Mouse (Mus musculus) hindbrain, embryonic 15.5 days (tissue): ENCODE results near the gene Hist3h2ba. TPM values are rescaled to one million over a fixed set of nuclear protein-coding genes. Genes with fewer than 3 reads are reported as not detected.

Source experiments
- ATAC-seq: fragments of 200-750 bp; cut with Nextera tagmentation; 2 replicates; pipeline ENCODE4 v1.8.0; 2017; ENCODE audit warnings: low read depth, moderate number of reproducible peaks, moderate TSS enrichment; ENCODE audit not compliant: low FRiP score
- H3K27ac ChIP-seq: fragments of 300-500 bp; sonication (generic); replicated peaks from 2 replicates; pipeline ENCODE4 v1.5.1; 2015; ENCODE audit warnings: mild to moderate bottlenecking, inconsistent platforms
- H3K27me3 ChIP-seq: fragments of 300-500 bp; sonication (generic); 2 replicates; pipeline ENCODE4 v1.6.1; 2015; ENCODE audit warnings: control low read depth, inconsistent platforms
- H3K36me3 ChIP-seq: fragments of 300-500 bp; sonication (generic); 2 replicates; pipeline ENCODE4 v1.6.1; 2015; ENCODE audit warnings: control low read depth, inconsistent platforms
- H3K4me1 ChIP-seq: fragments of 300-500 bp; sonication (generic); replicated peaks from 2 replicates; pipeline ENCODE4 v1.6.1; 2015; ENCODE audit warnings: control low read depth, inconsistent platforms
- H3K4me2 ChIP-seq: fragments of 300-500 bp; sonication (generic); 2 replicates; pipeline ENCODE4 v1.6.1; 2015; ENCODE audit warnings: moderate library complexity, mild to moderate bottlenecking, inconsistent platforms
- H3K4me3 ChIP-seq: fragments of 300-500 bp; sonication (generic); 2 replicates; pipeline ENCODE4 v1.5.1; 2015; ENCODE audit warnings: mild to moderate bottlenecking, inconsistent platforms
- H3K9ac ChIP-seq: fragments of 300-500 bp; sonication (generic); 2 replicates; pipeline ENCODE4 v1.6.1; 2015; ENCODE audit warnings: inconsistent platforms
- H3K9me3 ChIP-seq: fragments of 300-500 bp; sonication (generic); 2 replicates; pipeline ENCODE4 v1.6.1; 2016; ENCODE audit warnings: control low read depth, inconsistent platforms
- WGBS: fragments of 180-500 bp; shearing (Covaris S2); methylation state at CpG from one replicate; pipeline ENCODE4 v1.1.7; 2015; 5-methylcytosine and 5-hydroxymethylcytosine counted together
- polyA plus RNA-seq: library from polyadenylated mRNA; unstranded; fragments of >200 nt; fragmentation: Nextera tagmentation; extraction: Ambion mirVana; gene quantifications from 2 replicates; pipeline ENCODE4 v1.2.1, GENCODE M21; 2015

Hist3h2ba gene
- polyA plus RNA-seq, 1 experiment from 2014 or later = 230 TPM

- Histone ChIP-seq H3K27ac (0 out of 2 replicates have a peak overlapping the region, but pooled peaks have one; percentile 38), H3K36me3 (peaks cover 44% of the 10 kb centered on the region), H3K4me1 (peaks cover 36% of the 10 kb centered on the region), H3K4me3 (no peak overlapping the region), H3K4me2 (no peak overlapping the region), H3K9me3 (no peaks in the 10 kb centered on the region), H3K9ac (no peak overlapping the region), H3K27me3 (no peaks in the 10 kb centered on the region)
- no peak for ATAC-seq
- WGBS = 85% methylated on average over 18 of the region's 18 CpGs
Measured at GRCm38 (mm10) chr11:58982471-58983097, 33.9 kb downstream of the Hist3h2ba start.

- H3K9me3 ChIP-seq = no peaks in the 10 kb centered on the region
- no peak overlapping the region for H3K9ac ChIP-seq
- no peak overlapping the region for H3K4me3 ChIP-seq
- H3K36me3 ChIP-seq = peaks cover 54% of the 10 kb centered on the region
- H3K27me3 ChIP-seq = no peaks in the 10 kb centered on the region
- no peak overlapping the region for H3K27ac ChIP-seq
- no peak overlapping the region for H3K4me2 ChIP-seq
- ATAC-seq = no peak
- peaks cover 33% of the 10 kb centered on the region for H3K4me1 ChIP-seq
- 91% methylated on average over 6 of the region's 6 CpGs for WGBS
Measured at GRCm38 (mm10) chr11:58983691-58984341, 35.1 kb downstream of the Hist3h2ba start.

- no peak overlapping the region for H3K9ac ChIP-seq
- H3K36me3 ChIP-seq = peaks cover 60% of the 10 kb centered on the region
- no peak for ATAC-seq
- H3K4me1 ChIP-seq = peaks cover 25% of the 10 kb centered on the region
- WGBS = 95% methylated on average over 7 of the region's 7 CpGs
- no peak overlapping the region for H3K4me3 ChIP-seq
- no peaks in the 10 kb centered on the region for H3K9me3 ChIP-seq
- no peaks in the 10 kb centered on the region for H3K27me3 ChIP-seq
- no peak overlapping the region for H3K4me2 ChIP-seq
- no peak overlapping the region for H3K27ac ChIP-seq
Measured at GRCm38 (mm10) chr11:58984657-58985056, 35.9 kb downstream of the Hist3h2ba start.

GRCm38 (mm10) chr11:58985299-58985917, 36.7 kb downstream of the Hist3h2ba start:
- WGBS = 96% methylated on average over 3 of the region's 3 CpGs
- H3K9me3 ChIP-seq = no peaks in the 10 kb centered on the region
- H3K36me3 ChIP-seq = peaks cover 66% of the 10 kb centered on the region
- no peak for ATAC-seq
- H3K4me1 ChIP-seq = peaks cover 17% of the 10 kb centered on the region
- no peak overlapping the region for H3K4me3 ChIP-seq
- H3K27ac ChIP-seq = no peak overlapping the region
- H3K9ac ChIP-seq = no peak overlapping the region
- no peak overlapping the region for H3K4me2 ChIP-seq
- no peaks in the 10 kb centered on the region for H3K27me3 ChIP-seq

- H3K36me3 ChIP-seq = peaks cover 51% of the 10 kb centered on the region
- ATAC-seq = no peak
- 95% methylated on average over 4 of the region's 4 CpGs for WGBS
Measured at GRCm38 (mm10) chr11:58989166-58989565, 40.4 kb downstream of the Hist3h2ba start.

GRCm38 (mm10) chr11:58990141-58990540, 41.4 kb downstream of the Hist3h2ba start:
- Histone ChIP-seq H3K4me1 (peaks cover 12% of the 10 kb centered on the region), H3K9me3 (no peaks in the 10 kb centered on the region), H3K36me3 (peaks cover 44% of the 10 kb centered on the region), H3K9ac (no peak overlapping the region), H3K27me3 (peaks cover 3% of the 10 kb centered on the region; the same call in 1 of the 2 replicates), H3K27ac (no peak overlapping the region), H3K4me3 (no peak overlapping the region), H3K4me2 (no peak overlapping the region)
- ATAC-seq = no peak
- WGBS = 88% methylated on average over 17 of the region's 17 CpGs

More at GRCm38 (mm10) chr11:58989166-58989565, 40.4 kb downstream of the Hist3h2ba start:
- H3K27me3 ChIP-seq = no peaks in the 10 kb centered on the region
- H3K4me1 ChIP-seq = peaks cover 3% of the 10 kb centered on the region
- H3K27ac ChIP-seq = no peak overlapping the region
- H3K9me3 ChIP-seq = no peaks in the 10 kb centered on the region
- H3K4me2 ChIP-seq = no peak overlapping the region
- no peak overlapping the region for H3K9ac ChIP-seq
- no peak overlapping the region for H3K4me3 ChIP-seq

- Histone ChIP-seq H3K4me2 (no peak overlapping the region), H3K36me3 (peaks cover 37% of the 10 kb centered on the region), H3K9ac (no peak overlapping the region), H3K27me3 (peaks cover 8% of the 10 kb centered on the region; the same call in 1 of the 2 replicates), H3K4me3 (no peak overlapping the region), H3K9me3 (no peaks in the 10 kb centered on the region), H3K4me1 (peaks cover 12% of the 10 kb centered on the region), H3K27ac (no peak overlapping the region)
- no peak for ATAC-seq
- WGBS = 88% methylated on average over 9 of the region's 9 CpGs
Measured at GRCm38 (mm10) chr11:58990794-58991193, 42.1 kb downstream of the Hist3h2ba start.

- Histone ChIP-seq H3K4me1 (peaks cover 12% of the 10 kb centered on the region), H3K27me3 (peaks cover 8% of the 10 kb centered on the region; the same call in 1 of the 2 replicates), H3K36me3 (peaks cover 28% of the 10 kb centered on the region), H3K4me2 (no peak overlapping the region), H3K9ac (no peak overlapping the region), H3K27ac (no peak overlapping the region), H3K9me3 (no peaks in the 10 kb centered on the region), H3K4me3 (no peak overlapping the region)
- WGBS = 86% methylated on average over 3 of the region's 3 CpGs
- ATAC-seq = no peak
Measured at GRCm38 (mm10) chr11:58991911-58992310, 43.2 kb downstream of the Hist3h2ba start.

- H3K4me1 ChIP-seq = peaks cover 12% of the 10 kb centered on the region
- H3K9ac ChIP-seq = no peak overlapping the region
- peaks cover 8% of the 10 kb centered on the region; the same call in 1 of the 2 replicates for H3K27me3 ChIP-seq
- H3K4me3 ChIP-seq = no peak overlapping the region
- H3K27ac ChIP-seq = no peak overlapping the region
- H3K9me3 ChIP-seq = no peaks in the 10 kb centered on the region
- 87% methylated on average over 6 of the region's 6 CpGs for WGBS
- no peak for ATAC-seq
- H3K36me3 ChIP-seq = peaks cover 16% of the 10 kb centered on the region
- H3K4me2 ChIP-seq = no peak overlapping the region
Measured at GRCm38 (mm10) chr11:58993091-58993670, 44.5 kb downstream of the Hist3h2ba start.

- Histone ChIP-seq H3K4me3 (peak overlapping the region; percentile 43), H3K4me1 (peaks cover 12% of the 10 kb centered on the region), H3K36me3 (peaks cover 9% of the 10 kb centered on the region), H3K9ac (peak overlapping the region; percentile 50), H3K27ac (no peak overlapping the region), H3K4me2 (peak overlapping the region; percentile 78), H3K27me3 (peaks cover 8% of the 10 kb centered on the region; the same call in 1 of the 2 replicates), H3K9me3 (no peaks in the 10 kb centered on the region)
- 2% methylated on average over 35 of the region's 35 CpGs for WGBS
- ATAC-seq = peak; percentile 75
Measured at GRCm38 (mm10) chr11:58994337-58994826, 45.7 kb downstream of the Hist3h2ba start.

- H3K9me3 ChIP-seq = no peaks in the 10 kb centered on the region
- H3K36me3 ChIP-seq = no peaks in the 10 kb centered on the region
- 81% methylated on average over 9 of the region's 9 CpGs for WGBS
- H3K9ac ChIP-seq = no peak overlapping the region
- H3K27ac ChIP-seq = no peak overlapping the region
- peaks cover 12% of the 10 kb centered on the region for H3K4me1 ChIP-seq
- peaks cover 8% of the 10 kb centered on the region; the same call in 1 of the 2 replicates for H3K27me3 ChIP-seq
- H3K4me2 ChIP-seq = peak overlapping the region; percentile 78
- H3K4me3 ChIP-seq = peak overlapping the region; percentile 43
- ATAC-seq = no peak; the same call in 1 of the 2 replicates
Measured at GRCm38 (mm10) chr11:58995061-58995806, 46.5 kb downstream of the Hist3h2ba start.
